Mouse (Mus musculus) cortical plate, adult 2 months (tissue): ENCODE results near the gene Cdk20.

Experiments used
- CTCF ChIP-seq: fragments of 200-500 bp; IDR thresholded peaks from 2 replicates; pipeline ENCODE4 v1.5.1; 2011; ENCODE audit warnings: mild to moderate bottlenecking, control low read depth, low read length; ENCODE audit not compliant: insufficient read depth; ENCODE audit errors: extremely low read depth
- POLR2A ChIP-seq: fragments of 200-500 bp; IDR thresholded peaks from 2 replicates; pipeline ENCODE4 v1.6.1; 2011; ENCODE audit warnings: mild to moderate bottlenecking, low read length, control low read depth; ENCODE audit not compliant: insufficient read depth; ENCODE audit errors: extremely low read depth

DNA sequence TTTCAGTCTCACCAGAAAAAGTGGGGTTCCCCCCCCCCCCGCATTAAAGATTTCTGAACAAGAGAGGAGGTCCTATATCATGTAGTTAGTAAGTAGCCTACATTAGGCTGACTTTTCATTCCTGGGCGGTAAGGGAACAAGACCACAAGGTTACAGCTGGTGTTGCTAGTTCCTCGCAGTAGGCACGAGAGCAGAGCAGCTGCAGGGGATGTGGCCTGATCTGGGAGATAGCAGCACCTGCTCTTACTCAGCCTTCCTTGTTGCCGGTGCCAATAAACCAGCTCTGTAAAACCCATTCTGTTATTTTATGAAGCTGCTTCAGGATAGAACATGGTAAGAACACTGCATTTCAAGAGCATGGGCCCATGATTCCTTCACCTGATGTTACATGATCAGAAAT, 21.5 kb upstream of the Cdk20 start:
- TF ChIP-seq CTCF (no peak), POLR2A (no peak)
